Mouse (Mus musculus) lung, postnatal 0 days (tissue): ENCODE measurements at regions not wholly inside any gene's neighbourhood (a gene's known extent, or its start where the extent isn't known, plus 50 kb on each side); places are given as distances from the start of the nearest gene placed in this dataset.

Experiments
- CTCF ChIP-seq: IDR thresholded peaks from 2 replicates; pipeline ENCODE4 v1.5.1; 2016; ENCODE audit warnings: antibody characterized with exemption, mild to moderate bottlenecking
- EP300 ChIP-seq: IDR thresholded peaks from 2 replicates; pipeline ENCODE4 v1.6.1; 2016; ENCODE audit warnings: antibody characterized with exemption, mild to moderate bottlenecking, control low read depth

GRCm38 (mm10) chr6:37679871-37680270 is 149.9 kb downstream of the Akr1d1 start:
- TF ChIP-seq CTCF (no peak), EP300 (no peak)
